Mouse (Mus musculus): ENCODE measurements around the gene 1500009C09Rik.

Gene 1500009C09Rik

GRCm38 (mm10) chr15:82247131-82247776 is 4.9 kb upstream of the 1500009C09Rik start:
- in situ Hi-C loops (cut with MboI; ENCODE audit: low sequenced_read_pairs) = no loop called here

- in situ Hi-C loops (cut with MboI; ENCODE audit: low sequenced_read_pairs) = no loop called here
Observed at GRCm38 (mm10) chr15:82251579-82251978, 618 bp upstream of the 1500009C09Rik start.

DNA sequence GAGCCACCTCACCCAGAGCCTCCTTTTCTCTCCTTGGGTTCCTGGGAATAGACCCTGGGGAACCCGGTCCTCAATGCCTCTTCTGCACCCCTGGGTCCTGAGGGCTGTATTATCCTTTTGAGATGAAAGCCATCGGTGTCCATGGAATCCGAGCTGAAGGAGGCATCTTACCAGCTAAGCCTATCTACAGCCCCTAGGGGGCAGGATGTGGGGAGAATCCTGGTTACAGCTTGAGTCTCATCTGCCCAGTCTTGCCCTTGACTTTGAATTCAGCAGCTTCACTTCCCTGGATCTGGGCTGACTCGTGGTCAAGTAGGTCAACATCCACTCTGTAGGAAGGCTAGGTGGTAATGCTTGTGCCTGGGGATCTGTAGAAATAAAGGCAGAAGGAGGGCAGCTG is 3.1 kb downstream of the 1500009C09Rik start:
- in situ Hi-C loops (cut with MboI; ENCODE audit: low sequenced_read_pairs) = no loop called here

GRCm38 (mm10) chr15:82255944-82256383 is 3.8 kb downstream of the 1500009C09Rik start:
- in situ Hi-C loops (cut with MboI; ENCODE audit: low sequenced_read_pairs) = no loop called here

DNA sequence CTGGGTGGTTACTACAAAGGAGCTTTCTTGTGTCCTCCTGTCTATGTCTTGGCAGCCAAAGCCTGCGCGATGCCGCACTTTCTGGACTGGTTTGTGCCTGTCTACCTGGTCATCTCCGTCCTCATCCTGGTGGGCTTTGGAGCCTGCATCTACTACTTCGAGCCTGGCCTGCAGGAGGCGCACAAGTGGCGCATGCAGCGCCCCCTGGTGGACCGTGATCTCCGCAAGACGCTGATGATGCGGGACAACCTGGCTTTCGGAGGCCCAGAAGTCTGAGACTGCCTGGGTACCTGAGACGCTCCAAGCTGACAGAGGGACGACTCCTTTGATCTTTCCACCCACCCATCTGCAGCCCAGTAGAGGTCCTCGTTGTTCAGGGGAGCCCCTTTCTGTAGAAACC is 7.3 kb downstream of the 1500009C09Rik start:
- in situ Hi-C loops (cut with MboI; ENCODE audit: low sequenced_read_pairs) = no loop called here

DNA sequence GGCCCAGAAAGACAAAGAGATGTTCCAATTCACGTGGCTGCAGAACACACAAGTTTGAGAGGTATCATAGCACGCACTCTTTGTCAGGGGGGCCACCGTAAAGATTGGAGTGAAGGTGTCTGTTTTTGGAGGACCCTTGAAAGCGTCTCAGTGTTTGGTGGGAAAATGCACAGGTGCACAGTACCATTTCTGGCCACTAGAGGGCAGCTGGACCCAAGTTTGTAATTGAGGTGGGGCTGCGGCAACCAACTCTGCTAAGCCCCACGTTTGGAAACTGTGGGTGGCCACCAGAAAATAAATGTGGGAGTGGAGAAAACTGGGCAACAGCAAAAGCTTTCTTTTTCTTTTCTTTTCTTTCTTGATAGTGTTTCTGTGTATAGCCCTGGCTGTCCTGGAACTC is 14.2 kb downstream of the 1500009C09Rik start:
- in situ Hi-C loops (cut with MboI; ENCODE audit: low sequenced_read_pairs) = no loop called here

DNA sequence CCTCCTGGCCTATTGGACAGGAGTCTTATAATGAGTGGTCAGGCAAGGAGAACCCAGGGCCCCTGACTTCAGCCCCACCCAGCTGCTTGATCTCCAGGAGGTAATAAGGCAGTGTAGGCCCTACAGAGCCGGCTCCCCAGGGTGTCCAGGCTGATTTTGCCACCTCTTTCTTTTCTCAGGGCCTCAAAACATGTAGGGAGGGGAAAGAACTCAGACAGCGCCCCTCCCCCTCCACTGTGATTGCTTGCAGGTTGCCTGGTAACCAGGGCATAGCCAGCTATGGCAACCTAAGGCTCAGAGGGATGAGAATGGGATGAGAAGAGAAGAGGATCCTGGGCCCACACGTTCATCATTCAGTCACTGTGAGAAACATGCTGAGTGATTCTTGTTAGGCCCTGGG is 16.0 kb downstream of the 1500009C09Rik start:
- in situ Hi-C loops (cut with MboI; ENCODE audit: low sequenced_read_pairs) = no loop called here

DNA sequence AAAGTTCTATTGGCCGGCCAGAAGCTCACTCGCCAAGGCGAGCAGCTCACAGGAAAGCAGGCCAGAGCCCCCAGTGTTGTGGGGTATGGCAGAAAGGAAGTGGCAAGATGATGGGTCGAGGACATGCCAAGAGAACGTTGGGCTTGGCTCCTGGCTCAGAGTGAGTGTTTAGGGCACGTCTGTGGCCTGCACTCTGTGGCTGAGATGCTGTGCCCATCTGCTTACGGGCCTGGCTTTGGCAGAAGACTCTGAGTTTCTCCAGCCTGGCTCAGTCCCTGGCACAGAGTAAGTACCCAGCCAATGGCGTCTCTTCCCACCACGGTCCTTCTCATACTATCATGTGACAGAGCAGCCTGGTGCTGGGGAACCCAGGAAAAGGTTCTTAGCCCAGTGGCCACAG is 16.6 kb downstream of the 1500009C09Rik start:
- in situ Hi-C loops (cut with MboI; ENCODE audit: low sequenced_read_pairs) = no loop called here

DNA sequence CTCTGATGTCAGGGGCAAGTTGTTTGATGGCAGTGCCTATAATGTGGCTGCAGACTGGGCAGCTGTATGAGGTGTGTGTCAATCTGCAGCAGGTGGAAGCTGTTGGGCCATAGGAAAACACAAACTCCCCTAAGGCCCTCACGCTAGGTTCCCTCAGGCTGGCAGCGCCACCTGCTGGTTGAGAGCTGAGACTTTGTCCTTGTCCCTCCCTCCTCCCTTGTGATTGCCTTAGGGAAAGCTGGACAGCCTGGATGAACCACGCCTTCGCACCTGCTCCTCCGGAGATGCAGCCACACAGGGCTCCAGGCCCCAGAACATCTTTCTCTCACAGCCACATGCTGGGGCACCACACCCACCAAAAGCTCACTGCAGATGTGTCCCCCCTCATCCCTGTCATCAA is 19.0 kb downstream of the 1500009C09Rik start:
- in situ Hi-C loops (cut with MboI; ENCODE audit: low sequenced_read_pairs) = no loop called here

DNA sequence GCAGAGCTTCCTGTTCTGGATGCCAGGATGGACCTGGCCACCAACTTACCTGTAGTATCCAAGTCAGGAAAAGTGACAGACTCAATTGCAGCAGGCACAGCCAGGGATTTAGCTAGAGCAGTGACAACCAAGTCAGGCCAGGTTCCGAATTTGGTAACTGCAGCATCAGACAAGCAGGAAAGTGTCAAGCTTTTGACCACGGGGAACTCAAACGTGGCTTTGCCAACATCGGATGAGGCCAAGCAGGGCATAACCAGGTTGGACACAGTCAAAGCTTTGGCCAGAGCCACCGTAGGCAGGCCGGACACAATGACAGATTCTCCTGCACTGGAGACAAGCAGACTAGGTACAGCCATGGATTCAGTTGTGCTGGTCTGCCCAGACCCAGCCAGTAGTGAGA is 20.1 kb downstream of the 1500009C09Rik start:
- in situ Hi-C loops (cut with MboI; ENCODE audit: low sequenced_read_pairs) = no loop called here

- in situ Hi-C loops (cut with MboI; ENCODE audit: low sequenced_read_pairs) = no loop called here
Observed at GRCm38 (mm10) chr15:82274593-82274926, 22.4 kb downstream of the 1500009C09Rik start, which contains the start of gene Sept3. Gene Sept3 (plus strand): TSS chr15:82274893.

DNA sequence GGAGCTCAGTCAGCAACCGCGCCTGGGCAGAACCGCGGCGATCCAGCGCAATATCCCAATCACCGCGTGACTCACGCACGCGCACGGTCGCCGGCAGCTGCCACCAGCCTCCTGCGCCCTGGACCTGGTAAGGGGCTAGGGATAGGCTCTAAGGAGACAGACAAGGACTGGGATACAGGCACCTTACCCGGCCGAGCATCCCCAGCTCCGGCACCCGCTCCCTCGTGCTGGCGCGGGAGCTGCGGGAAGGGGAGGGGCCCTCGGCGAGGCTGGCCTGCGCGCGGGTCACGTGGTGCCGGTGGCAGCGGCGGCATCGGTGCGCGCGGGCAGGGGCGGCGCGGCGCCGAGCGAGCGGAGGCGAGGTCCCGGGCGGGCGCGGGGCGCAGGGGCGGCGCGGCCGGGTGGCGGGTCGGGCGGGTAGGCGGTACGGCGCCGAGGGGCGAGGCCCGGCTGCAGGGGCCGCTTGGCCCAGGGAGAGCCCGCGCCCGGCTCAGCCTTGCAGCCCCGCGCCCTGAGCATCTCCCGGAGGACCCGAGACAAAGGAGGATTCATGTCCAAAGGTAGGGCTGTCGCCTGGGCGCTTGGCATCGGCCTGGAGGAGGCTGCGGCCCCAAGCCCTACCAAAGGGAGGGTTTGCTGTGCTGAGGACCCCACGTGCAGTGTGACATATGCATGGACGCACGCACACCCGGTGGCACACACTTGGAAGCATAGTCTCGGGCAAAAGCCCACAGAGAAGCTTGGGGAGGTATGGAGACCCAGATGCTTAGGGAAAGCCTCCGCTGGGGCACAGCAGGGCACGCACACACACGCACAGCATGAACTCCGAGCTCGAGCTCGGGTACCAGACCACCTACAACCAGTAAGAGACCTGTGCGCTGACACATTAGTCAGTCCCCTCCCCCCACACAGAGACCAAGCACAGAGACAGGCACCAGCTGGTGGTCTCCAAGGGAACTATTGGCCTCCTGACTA is 23.0 kb downstream of the 1500009C09Rik start:
- in situ Hi-C loops (cut with MboI; ENCODE audit: low sequenced_read_pairs) = loop anchor here (25.0 kb wide), 1 partner anchor 512 kb away; the partner anchor contains the start of gene Cyp2d26

GRCm38 (mm10) chr15:82277591-82277990 is 25.4 kb downstream of the 1500009C09Rik start:
- in situ Hi-C loops (cut with MboI; ENCODE audit: low sequenced_read_pairs) = loop anchor here (25.0 kb wide), 1 partner anchor 510 kb away; the partner anchor contains the start of gene Cyp2d26

- in situ Hi-C loops (cut with MboI; ENCODE audit: low sequenced_read_pairs) = loop anchor here (25.0 kb wide), 1 partner anchor 507 kb away; the partner anchor contains the start of gene Cyp2d26
Observed at GRCm38 (mm10) chr15:82280638-82281037, 28.4 kb downstream of the 1500009C09Rik start.

DNA sequence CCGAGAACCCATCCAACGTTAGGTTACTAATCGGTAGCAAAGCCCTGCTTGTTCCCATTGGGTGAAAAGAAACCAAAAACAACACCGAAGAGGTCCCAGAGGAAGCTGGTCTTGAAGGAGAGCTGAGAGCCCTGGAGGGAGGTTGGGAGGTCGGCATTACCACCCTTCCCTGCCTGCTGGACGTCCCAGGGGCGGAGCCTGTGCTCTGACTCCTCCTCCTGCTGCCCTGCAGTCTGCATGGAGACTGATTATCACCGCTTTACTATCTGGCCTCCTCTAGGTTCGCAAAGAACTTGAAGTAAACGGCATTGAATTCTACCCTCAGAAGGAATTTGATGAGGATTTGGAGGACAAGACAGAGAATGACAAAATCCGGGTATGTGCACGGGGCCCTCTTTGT is 34.0 kb downstream of the 1500009C09Rik start:
- in situ Hi-C loops (cut with MboI; ENCODE audit: low sequenced_read_pairs) = loop anchor here (25.0 kb wide), 1 partner anchor 501 kb away; the partner anchor contains the start of gene Cyp2d26

DNA sequence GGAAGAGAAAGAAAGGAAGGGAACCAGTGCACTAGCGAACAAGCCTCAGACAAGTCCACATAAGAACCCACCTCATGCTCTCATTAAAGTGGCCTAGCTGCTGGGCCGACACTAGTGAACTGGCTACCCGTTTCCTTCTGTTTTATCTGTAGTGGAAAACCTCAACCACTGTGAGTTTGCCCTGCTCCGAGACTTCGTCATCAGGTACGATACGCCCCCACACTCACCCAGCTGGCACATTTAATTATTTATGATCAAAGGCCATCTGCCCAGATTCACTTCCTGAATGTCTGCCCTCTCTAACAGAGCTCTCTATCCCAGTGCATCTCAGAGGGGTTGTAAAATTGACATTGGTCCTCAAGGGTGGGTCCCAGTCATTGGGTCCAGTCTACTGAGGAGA is 38.1 kb downstream of the 1500009C09Rik start:
- in situ Hi-C loops (cut with MboI; ENCODE audit: low sequenced_read_pairs) = loop anchor here (25.0 kb wide), 1 partner anchor 497 kb away; the partner anchor contains the start of gene Cyp2d26

DNA sequence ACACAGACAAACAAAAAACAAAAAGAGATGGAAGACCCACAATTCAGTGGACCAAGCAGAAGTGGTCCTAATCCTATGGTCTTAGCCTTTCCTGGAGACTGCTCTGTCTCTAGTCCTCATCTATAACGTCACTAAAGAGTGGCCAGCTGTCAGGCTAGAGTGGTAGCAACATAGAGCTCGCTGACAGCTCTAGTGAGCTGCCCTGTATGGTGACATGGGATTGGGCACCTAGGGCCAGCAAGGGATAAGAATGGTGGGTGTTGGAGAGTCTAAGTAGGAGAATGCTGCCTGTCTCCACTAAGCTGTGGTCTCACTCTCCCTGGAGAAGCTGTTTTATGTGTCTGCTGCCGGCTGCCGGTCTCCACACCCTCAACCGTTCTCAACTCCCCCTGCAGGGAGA is 40.7 kb downstream of the 1500009C09Rik start:
- in situ Hi-C loops (cut with MboI; ENCODE audit: low sequenced_read_pairs) = loop anchor here (25.0 kb wide), 1 partner anchor 494 kb away; the partner anchor contains the start of gene Cyp2d26

GRCm38 (mm10) chr15:82293271-82293711 is 41.1 kb downstream of the 1500009C09Rik start:
- in situ Hi-C loops (cut with MboI; ENCODE audit: low sequenced_read_pairs) = loop anchor here (25.0 kb wide), 1 partner anchor 494 kb away; the partner anchor contains the start of gene Cyp2d26

DNA sequence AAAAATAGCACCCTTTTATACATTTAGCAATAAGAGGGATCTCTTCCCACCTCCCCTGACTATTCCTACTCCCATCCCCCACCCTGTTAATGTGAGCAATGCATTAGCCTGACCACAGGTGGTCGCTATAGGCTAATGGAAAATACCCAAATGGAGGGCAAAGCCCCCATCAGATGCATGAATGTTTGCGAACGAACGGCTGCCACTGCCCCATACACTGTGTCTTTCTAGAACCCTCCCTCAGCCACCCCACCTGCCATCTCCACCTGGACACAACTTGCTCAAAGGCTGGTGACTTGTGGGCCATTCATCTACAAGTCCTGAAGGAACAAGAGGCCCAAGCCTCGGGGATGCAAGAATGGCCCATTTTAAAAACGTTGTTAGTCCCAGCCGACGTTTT is 41.9 kb downstream of the 1500009C09Rik start:
- in situ Hi-C loops (cut with MboI; ENCODE audit: low sequenced_read_pairs) = loop anchor here (25.0 kb wide), 1 partner anchor 493 kb away; the partner anchor contains the start of gene Cyp2d26

DNA sequence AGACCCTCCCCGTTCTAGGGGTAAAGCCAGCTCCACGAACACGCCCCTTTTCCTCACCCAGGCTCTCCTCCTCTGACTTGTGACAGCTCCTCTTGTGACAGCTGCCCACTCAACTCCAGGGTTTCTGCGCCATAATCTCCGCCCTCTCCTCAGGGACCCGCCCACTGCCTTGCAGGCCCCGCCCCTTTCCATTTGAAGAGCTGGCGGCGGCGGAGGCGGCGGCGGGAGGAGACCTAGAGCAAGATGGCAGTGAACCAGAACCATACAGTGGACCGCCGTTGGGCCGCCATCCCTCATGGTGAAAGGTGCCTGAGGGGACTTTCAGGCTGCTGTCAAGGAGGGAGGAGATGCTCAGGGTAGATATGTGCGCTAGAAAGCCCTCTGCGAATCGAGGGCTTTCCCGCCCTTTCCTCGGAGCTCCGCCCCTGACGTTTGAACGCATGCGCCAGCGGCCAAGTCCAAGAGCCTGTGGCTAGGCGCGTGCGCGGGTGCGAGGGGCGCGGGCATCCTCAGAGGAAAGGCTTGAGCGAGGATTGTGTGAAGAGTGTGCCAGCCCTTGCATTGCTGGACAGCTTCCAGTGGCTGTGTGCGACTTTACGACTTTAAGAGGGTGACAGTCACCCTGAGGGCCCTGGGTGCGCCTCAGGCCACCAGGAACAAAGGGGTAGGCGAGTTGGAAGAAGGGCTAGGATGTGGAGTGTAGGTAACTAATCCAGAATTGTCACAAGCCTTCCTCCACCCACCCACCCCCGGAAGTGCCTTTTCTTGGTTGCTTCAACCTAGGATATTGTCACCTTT is 46.8 kb downstream of the 1500009C09Rik start, which contains the start of gene Wbp2nl:
Gene Wbp2nl, plus strand, starts transcription at position 191 of the 798 bp plus-strand sequence.
- in situ Hi-C loops (cut with MboI; ENCODE audit: low sequenced_read_pairs) = loop anchor here (25.0 kb wide), 1 partner anchor 488 kb away; the partner anchor contains the start of gene Cyp2d26
